In the genomic region with DNA sequence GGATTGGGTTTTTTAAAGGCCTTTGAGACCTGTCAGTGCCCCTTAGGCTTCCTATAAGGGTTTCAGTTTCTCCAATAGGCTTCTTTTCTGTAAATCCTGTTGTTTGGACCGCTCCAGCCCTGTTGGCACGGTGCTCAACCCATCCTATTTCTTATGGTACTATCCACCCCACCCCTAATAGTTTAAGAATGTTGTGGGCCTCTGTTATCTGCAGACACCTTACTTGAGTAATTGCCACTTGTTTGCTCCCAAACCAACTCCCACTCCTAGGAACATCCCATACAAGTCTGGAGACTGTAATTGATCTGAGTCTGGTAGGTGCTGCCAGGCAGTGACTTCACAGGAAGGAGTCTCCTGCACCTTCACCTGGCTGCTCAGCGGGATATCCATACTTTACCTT, we compare ENCODE assay signal across 8 mouse cellular contexts. TPM values are rescaled to one million over a fixed set of nuclear protein-coding genes. Genes with fewer than 3 reads are reported as not detected.
DNase-seq lines count a peak whose midpoint lies in the region; ATAC-seq and TF ChIP-seq lines count a peak whose summit lies in the region.

No protein-coding gene starts in this region.

- H3K27ac ChIP-seq in gastrocnemius, adult 2 months: peak overlapping the region; percentile 97
- H3K27ac ChIP-seq in spleen, adult 2 months (ENCODE audit: insufficient read depth, low read length): no peak overlapping the region
- H3K27ac ChIP-seq in limb, embryonic 15.5 days: peak overlapping the region; percentile 96; the same call in 1 of the 2 replicates
- H3K27ac ChIP-seq in stomach, postnatal 0 days (replicated peaks): peak overlapping the region; percentile 97; the same call in 1 of the 2 replicates

- TF ChIP-seq POLR2A in spleen, adult 2 months (IDR thresholded peaks at IDR 0.05; ENCODE audit: low read depth, low read length): no peak

- TF ChIP-seq EP300 in stomach, postnatal 0 days (optimal IDR thresholded peaks at IDR 0.05): no peak

- no peak for TF ChIP-seq CTCF in gastrocnemius, adult 2 months (IDR thresholded peaks at IDR 0.05)
- no peak for TF ChIP-seq CTCF in spleen, adult 2 months (IDR thresholded peaks at IDR 0.05; ENCODE audit: extremely low read depth, insufficient read depth, insufficient read length, insufficient replicate concordance)
- TF ChIP-seq CTCF in stomach, postnatal 0 days (IDR thresholded peaks at IDR 0.05; ENCODE audit: low read depth): no peak

- H3K27me3 ChIP-seq in spleen, adult 2 months (ENCODE audit: control insufficient read depth, insufficient read depth, low read length): no peaks in the 10 kb centered on the region
- no peaks in the 10 kb centered on the region for H3K27me3 ChIP-seq in limb, embryonic 15.5 days
- no peaks in the 10 kb centered on the region for H3K27me3 ChIP-seq in stomach, postnatal 0 days (ENCODE audit: control insufficient read depth, insufficient read depth, low read length)

- peak overlapping the region; percentile 85 for H3K4me3 ChIP-seq in gastrocnemius, adult 2 months
- H3K4me3 ChIP-seq in spleen, adult 2 months (ENCODE audit: extremely low read depth, insufficient read depth, insufficient read length): peak overlapping the region; percentile 89
- peak overlapping the region; percentile 93 for H3K4me3 ChIP-seq in limb, embryonic 15.5 days
- peak overlapping the region; percentile 91 for H3K4me3 ChIP-seq in stomach, postnatal 0 days (ENCODE audit: low read depth, low read length)

- peaks cover 3% of the 10 kb centered on the region; the same call in 1 of the 2 replicates for H3K4me1 ChIP-seq in spleen, adult 2 months (ENCODE audit: control insufficient read depth, insufficient read depth, insufficient read length)
- peaks cover 17% of the 10 kb centered on the region for H3K4me1 ChIP-seq in limb, embryonic 15.5 days
- peaks cover 4% of the 10 kb centered on the region for H3K4me1 ChIP-seq in stomach, postnatal 0 days (replicated peaks; ENCODE audit: control insufficient read depth, insufficient read depth)

- no peak for DNase-seq in gastrocnemius, adult 2 months
- DNase-seq in gastrocnemius, postnatal 14 days: no peak
- DNase-seq in spleen, adult 2 months (ENCODE audit: low read depth in 1 of 2, low spot score in 2 of 2): no peak
- no peak for DNase-seq in spleen, adult 18-20 months
- no peak for DNase-seq in stomach, postnatal 0 days (ENCODE audit: low spot score)
- no peak for DNase-seq in Muller cell, postnatal 12 days (ENCODE audit: inconsistent ontology term)
- DNase-seq in retina, embryonic 14.5 days (ENCODE audit: low spot score): no peak

- peak overlapping the region; percentile 74 for H3K4me2 ChIP-seq in limb, embryonic 15.5 days
- H3K4me2 ChIP-seq in stomach, postnatal 0 days (replicated peaks; ENCODE audit: low read depth): peak overlapping the region; percentile 92

- intact Hi-C loops in gastrocnemius, adult 2 months (cut with DNase I): loop anchor here (2.0 to 10.0 kb wide), 3 partner anchors 13 to 925 kb away; partner anchors contain the start of genes Leng9, Ndufa3, Oscar and U2af2
- intact Hi-C loops in gastrocnemius, postnatal 14 days (cut with DNase I; ENCODE audit: low total_unique reads): loop anchor here (10.0 kb wide), 1 partner anchor 287 kb away; no protein-coding TSS in a partner anchor

- H3K9ac ChIP-seq in limb, embryonic 15.5 days: peak overlapping the region; percentile 89
- H3K9ac ChIP-seq in stomach, postnatal 0 days (ENCODE audit: low read length): peak overlapping the region; percentile 89

- no peaks in the 10 kb centered on the region for H3K9me3 ChIP-seq in limb, embryonic 15.5 days
- H3K9me3 ChIP-seq in stomach, postnatal 0 days (ENCODE audit: control insufficient read depth, low read length): no peaks in the 10 kb centered on the region

- WGBS in spleen, adult 2 months: 58% methylated on average over 3 of the region's 3 CpGs
- 65% methylated on average over 3 of the region's 3 CpGs for WGBS in limb, embryonic 15.5 days
- 48% methylated on average over 3 of the region's 3 CpGs for WGBS in stomach, postnatal 0 days

- peaks cover 29% of the 10 kb centered on the region for H3K36me3 ChIP-seq in spleen, adult 2 months (ENCODE audit: control insufficient read depth, insufficient read depth, low read length)
- peaks cover 43% of the 10 kb centered on the region for H3K36me3 ChIP-seq in limb, embryonic 15.5 days
- H3K36me3 ChIP-seq in stomach, postnatal 0 days (ENCODE audit: control insufficient read depth, insufficient read depth, low read length): peaks cover 33% of the 10 kb centered on the region

- ATAC-seq in limb, embryonic 15.5 days (ENCODE audit: insufficient number of reproducible peaks, low FRiP score, low TSS enrichment, low read depth): no peak
- no peak for ATAC-seq in stomach, postnatal 0 days (ENCODE audit: low FRiP score, low TSS enrichment)

RNA-seq across cellular contexts. Expression of gene Leng8, which starts 0.9 kb away (rescaled TPM):
- 10 to 100 TPM; 44.5 to 45.4 TPM for total RNA-seq in gastrocnemius, adult 2 months (2021)
- 10 to 100 TPM; 26.9 to 33.9 TPM for total RNA-seq in gastrocnemius, postnatal 14 days (2021)
- 420 and 586 TPM in 2 replicates for polyA plus RNA-seq in spleen, adult 2 months (2012; rRNA removed)
- polyA plus RNA-seq in limb, embryonic 15.5 days (2015; fragmentation: Nextera tagmentation; extraction: Ambion mirVana): 56.7 and 57.3 TPM in 2 replicates
- 14.7 and 20.1 TPM in 2 replicates for polyA plus RNA-seq in stomach, postnatal 0 days (2015; fragmentation: Nextera tagmentation; extraction: Ambion mirVana)

RNA-seq across cellular contexts. Expression of gene Leng9, which starts 12.4 kb away (rescaled TPM):
- total RNA-seq in gastrocnemius, adult 2 months (2021): 1 to 10 TPM; 2.1 to 2.2 TPM
- 1 to 10 TPM; 2.1 to 2.3 TPM for total RNA-seq in gastrocnemius, postnatal 14 days (2021)
- 9.9 and 13.7 TPM in 2 replicates for polyA plus RNA-seq in spleen, adult 2 months (2012; rRNA removed)
- 5.4 and 6.2 TPM in 2 replicates for polyA plus RNA-seq in limb, embryonic 15.5 days (2015; fragmentation: Nextera tagmentation; extraction: Ambion mirVana)
- 7.4 and 8.5 TPM in 2 replicates for polyA plus RNA-seq in stomach, postnatal 0 days (2015; fragmentation: Nextera tagmentation; extraction: Ambion mirVana)

RNA-seq across cellular contexts. Expression of gene Ttyh1, which starts 18.5 kb away (rescaled TPM):
- 1 to 10 TPM; 1.8 to 4.7 TPM for total RNA-seq in gastrocnemius, adult 2 months (2021)
- 1 to 10 TPM; 2.3 to 5.3 TPM for total RNA-seq in gastrocnemius, postnatal 14 days (2021)
- polyA plus RNA-seq in spleen, adult 2 months (2012; rRNA removed): 5.2 TPM in 2 replicates
- polyA plus RNA-seq in limb, embryonic 15.5 days (2015; fragmentation: Nextera tagmentation; extraction: Ambion mirVana): 2.6 and 3.3 TPM in 2 replicates
- 4.1 and 4.3 TPM in 2 replicates for polyA plus RNA-seq in stomach, postnatal 0 days (2015; fragmentation: Nextera tagmentation; extraction: Ambion mirVana)

RNA-seq across cellular contexts. Expression of gene Cdc42ep5, which starts 26.9 kb away (rescaled TPM):
- total RNA-seq in gastrocnemius, adult 2 months (2021): 1 to 10 TPM; 1.4 to 2.0 TPM
- 1 to 10 TPM; 6.5 to 6.9 TPM for total RNA-seq in gastrocnemius, postnatal 14 days (2021)
- polyA plus RNA-seq in spleen, adult 2 months (2012; rRNA removed): 13.2 and 19.2 TPM in 2 replicates
- polyA plus RNA-seq in limb, embryonic 15.5 days (2015; fragmentation: Nextera tagmentation; extraction: Ambion mirVana): 80.6 and 82.3 TPM in 2 replicates
- polyA plus RNA-seq in stomach, postnatal 0 days (2015; fragmentation: Nextera tagmentation; extraction: Ambion mirVana): 119 and 121 TPM in 2 replicates
